Mouse (Mus musculus) hematopoietic multipotent progenitor cell, adult 10-12 weeks (in vitro differentiated cells): Measurements from ENCODE around the gene Pdk3. TPM values are rescaled to one million over a fixed set of nuclear protein-coding genes. Genes with fewer than 3 reads are reported as not detected.

ENCODE experiments used
- polyA plus RNA-seq: library from polyadenylated mRNA; stranded (reverse); fragments of >175 nt; gene quantifications from 2 replicates; pipeline ENCODE4 v1.2.3, GENCODE M21; 2012; ENCODE audit warnings: low replicate concordance

The Pdk3 gene
- polyA plus RNA-seq: 5.8 and 8.4 TPM in 2 replicates

GRCm38 (mm10) chrX:93831561-93832336 is at the start of gene Pdk3:
Gene Pdk3 (minus strand): TSS chrX:93832201.

Other genes with a start within 250 kb of the Pdk3 start
- gene Pola1, start 200.0 kb downstream of the Pdk3 start, polyA plus RNA-seq: 0.11 and 1.8 TPM in 2 replicates
- gene Pcyt1b, start 177.3 kb downstream of the Pdk3 start, polyA plus RNA-seq: 0.20 and 1.1 TPM in 2 replicates
- not detected in 2 replicates for gene AU015836, start 136.5 kb upstream of the Pdk3 start, polyA plus RNA-seq